Mouse (Mus musculus) liver, embryonic 13.5 days (tissue): ENCODE measurements around the gene Eci2. TPM values are rescaled to one million over a fixed set of nuclear protein-coding genes. Genes with fewer than 3 reads are reported as not detected.

Experiments
- ATAC-seq: fragments of 200-750 bp; cut with Nextera tagmentation; 2 replicates; pipeline ENCODE4 v1.8.0; 2017; ENCODE audit warnings: low read depth, mild to moderate bottlenecking, moderate number of reproducible peaks, moderate library complexity
- DNase-seq: peaks from one replicate; pipeline ENCODE4 v3.0.0; 2022
- H3K27ac ChIP-seq: fragments of 300-500 bp; sonication (generic); 2 replicates; pipeline ENCODE4 v1.5.1; 2015; ENCODE audit warnings: moderate library complexity, mild to moderate bottlenecking, inconsistent platforms
- H3K27me3 ChIP-seq: fragments of 300-500 bp; sonication (generic); 2 replicates; pipeline ENCODE4 v1.6.1; 2015; ENCODE audit warnings: mild to moderate bottlenecking, inconsistent platforms
- H3K36me3 ChIP-seq: fragments of 300-500 bp; sonication (generic); 2 replicates; pipeline ENCODE4 v1.6.1; 2015; ENCODE audit warnings: mild to moderate bottlenecking, inconsistent platforms
- H3K4me1 ChIP-seq: fragments of 300-500 bp; sonication (generic); replicated peaks from 2 replicates; pipeline ENCODE4 v1.6.1; 2015; ENCODE audit warnings: inconsistent platforms
- H3K4me2 ChIP-seq: fragments of 300-500 bp; sonication (generic); 2 replicates; pipeline ENCODE4 v1.6.1; 2015; ENCODE audit warnings: inconsistent platforms, mild to moderate bottlenecking, moderate library complexity
- H3K4me3 ChIP-seq: fragments of 300-500 bp; sonication (generic); replicated peaks from 2 replicates; pipeline ENCODE4 v1.5.1; 2015; ENCODE audit warnings: mild to moderate bottlenecking, inconsistent platforms
- H3K9ac ChIP-seq: fragments of 300-500 bp; sonication (generic); 2 replicates; pipeline ENCODE4 v1.6.1; 2015; ENCODE audit warnings: mild to moderate bottlenecking, inconsistent platforms
- H3K9me3 ChIP-seq: fragments of 300-500 bp; sonication (generic); replicated peaks from 2 replicates; pipeline ENCODE4 v1.6.1; 2016; ENCODE audit warnings: inconsistent platforms
- WGBS: fragments of 180-500 bp; shearing (Covaris S2); methylation state at CpG from one replicate; pipeline ENCODE4 v1.1.7; 2015; ENCODE audit not compliant: insufficient replicate concordance; 5-methylcytosine and 5-hydroxymethylcytosine counted together
- polyA plus RNA-seq: library from polyadenylated mRNA; unstranded; fragments of >200 nt; fragmentation: Nextera tagmentation; extraction: Ambion mirVana; gene quantifications from 2 replicates; pipeline ENCODE4 v1.2.1, GENCODE M21; 2015

The Eci2 gene
- polyA plus RNA-seq: 50.4 and 55.4 TPM in 2 replicates

- peak within 1 kb of the TSS; percentile 33; the same call in 1 of the 2 replicates for H3K4me2 ChIP-seq
- H3K27me3 ChIP-seq: no peaks in the 10 kb centered on the region
- DNase-seq (no peak), ATAC-seq (no peak)
- H3K9ac ChIP-seq: no peak within 1 kb of the TSS
- H3K4me1 ChIP-seq: no peaks in the 10 kb centered on the region
- no peaks in the 10 kb centered on the region for H3K9me3 ChIP-seq
- WGBS: 2% methylated on average over 6 of the region's 6 CpGs
- peak within 1 kb of the TSS; percentile 14; the same call in 1 of the 2 replicates for H3K4me3 ChIP-seq
- no peak within 1 kb of the TSS for H3K27ac ChIP-seq
- no peaks in the 10 kb centered on the region for H3K36me3 ChIP-seq
Measured at GRCm38 (mm10) chr13:35026879-35027278, at the start of gene Eci2. Eci2 (minus strand) TSS chr13:35027096.

GRCm38 (mm10) chr13:35074862-35075261, 48.0 kb upstream of the Eci2 start:
- 41% methylated on average over 1 of the region's 1 CpGs for WGBS
- Histone ChIP-seq H3K4me2 (no peak overlapping the region), H3K36me3 (no peaks in the 10 kb centered on the region), H3K4me1 (no peaks in the 10 kb centered on the region), H3K27me3 (no peaks in the 10 kb centered on the region), H3K9ac (no peak overlapping the region), H3K9me3 (no peaks in the 10 kb centered on the region), H3K27ac (no peak overlapping the region), H3K4me3 (no peak overlapping the region)
- DNase-seq: no peak
- ATAC-seq: no peak

- no peak for ATAC-seq
- Histone ChIP-seq H3K27me3 (no peaks in the 10 kb centered on the region), H3K4me2 (no peak overlapping the region), H3K4me1 (no peaks in the 10 kb centered on the region), H3K9ac (no peak overlapping the region), H3K36me3 (no peaks in the 10 kb centered on the region), H3K27ac (no peak overlapping the region), H3K4me3 (no peak overlapping the region), H3K9me3 (no peaks in the 10 kb centered on the region)
- WGBS: 66% methylated on average over 9 of the region's 9 CpGs
- DNase-seq: no peak
Measured at GRCm38 (mm10) chr13:35070485-35071472, 43.9 kb upstream of the Eci2 start.

GRCm38 (mm10) chr13:35067084-35067483, 40.2 kb upstream of the Eci2 start:
- Histone ChIP-seq H3K4me3 (no peak overlapping the region), H3K27ac (no peak overlapping the region), H3K4me1 (no peaks in the 10 kb centered on the region), H3K4me2 (no peak overlapping the region), H3K9me3 (no peaks in the 10 kb centered on the region), H3K9ac (no peak overlapping the region), H3K27me3 (no peaks in the 10 kb centered on the region), H3K36me3 (no peaks in the 10 kb centered on the region)
- 63% methylated on average over 2 of the region's 2 CpGs for WGBS
- DNase-seq: no peak
- no peak for ATAC-seq

GRCm38 (mm10) chr13:35066033-35066432, 39.1 kb upstream of the Eci2 start:
- no peak for ATAC-seq
- no peak overlapping the region for H3K27ac ChIP-seq
- WGBS: 53% methylated on average over 2 of the region's 2 CpGs

GRCm38 (mm10) chr13:35064381-35064780, 37.5 kb upstream of the Eci2 start:
- DNase-seq (no peak), ATAC-seq (no peak)
- H3K27me3 ChIP-seq: no peaks in the 10 kb centered on the region
- no peaks in the 10 kb centered on the region for H3K4me1 ChIP-seq
- no peak overlapping the region for H3K4me2 ChIP-seq
- whole genome bisulfite sequencing: 62% methylated on average over 4 of the region's 4 CpGs
- H3K27ac ChIP-seq: no peak overlapping the region
- no peaks in the 10 kb centered on the region for H3K36me3 ChIP-seq
- H3K9me3 ChIP-seq: no peaks in the 10 kb centered on the region
- H3K9ac ChIP-seq: no peak overlapping the region
- no peak overlapping the region for H3K4me3 ChIP-seq

More at GRCm38 (mm10) chr13:35066033-35066432, 39.1 kb upstream of the Eci2 start:
- no peaks in the 10 kb centered on the region for H3K27me3 ChIP-seq
- H3K9me3 ChIP-seq: no peaks in the 10 kb centered on the region
- H3K4me3 ChIP-seq: no peak overlapping the region
- H3K4me2 ChIP-seq: no peak overlapping the region
- no peaks in the 10 kb centered on the region for H3K36me3 ChIP-seq
- H3K4me1 ChIP-seq: no peaks in the 10 kb centered on the region
- DNase-seq: no peak
- H3K9ac ChIP-seq: no peak overlapping the region

- WGBS: 30% methylated on average over 5 of the region's 5 CpGs
- Histone ChIP-seq H3K9me3 (no peaks in the 10 kb centered on the region), H3K36me3 (no peaks in the 10 kb centered on the region), H3K4me3 (no peak overlapping the region), H3K4me1 (no peaks in the 10 kb centered on the region), H3K27ac (no peak overlapping the region), H3K27me3 (no peaks in the 10 kb centered on the region), H3K9ac (no peak overlapping the region), H3K4me2 (no peak overlapping the region)
- no peak for DNase-seq
- ATAC-seq: no peak
Measured at GRCm38 (mm10) chr13:35058145-35058544, 31.2 kb upstream of the Eci2 start.

GRCm38 (mm10) chr13:35036486-35036885, 9.6 kb upstream of the Eci2 start:
- H3K4me3 ChIP-seq: no peak overlapping the region
- no peaks in the 10 kb centered on the region for H3K4me1 ChIP-seq
- H3K4me2 ChIP-seq: no peak overlapping the region
- H3K9me3 ChIP-seq: no peaks in the 10 kb centered on the region
- H3K27ac ChIP-seq: no peak overlapping the region
- WGBS: 68% methylated on average over 5 of the region's 5 CpGs
- no peaks in the 10 kb centered on the region for H3K27me3 ChIP-seq
- no peak for DNase-seq
- ATAC-seq: no peak
- no peaks in the 10 kb centered on the region for H3K36me3 ChIP-seq
- no peak overlapping the region for H3K9ac ChIP-seq

GRCm38 (mm10) chr13:35035731-35036130, 8.8 kb upstream of the Eci2 start:
- Histone ChIP-seq H3K27me3 (no peaks in the 10 kb centered on the region), H3K9ac (no peak overlapping the region), H3K4me1 (no peaks in the 10 kb centered on the region), H3K4me2 (no peak overlapping the region), H3K4me3 (no peak overlapping the region), H3K27ac (no peak overlapping the region), H3K9me3 (no peaks in the 10 kb centered on the region), H3K36me3 (no peaks in the 10 kb centered on the region)
- ATAC-seq (no peak), DNase-seq (no peak)
- 61% methylated on average over 4 of the region's 4 CpGs for WGBS

GRCm38 (mm10) chr13:35033571-35033970, 6.7 kb upstream of the Eci2 start:
- H3K36me3 ChIP-seq: no peaks in the 10 kb centered on the region
- H3K27ac ChIP-seq: no peak overlapping the region
- no peak overlapping the region for H3K4me2 ChIP-seq
- no peaks in the 10 kb centered on the region for H3K27me3 ChIP-seq
- no peak overlapping the region for H3K4me3 ChIP-seq
- no peaks in the 10 kb centered on the region for H3K4me1 ChIP-seq
- no peak for DNase-seq
- WGBS: 60% methylated on average over 4 of the region's 4 CpGs
- no peak overlapping the region for H3K9ac ChIP-seq
- no peaks in the 10 kb centered on the region for H3K9me3 ChIP-seq
- ATAC-seq: no peak

- WGBS: 70% methylated on average over 4 of the region's 4 CpGs
- no peak overlapping the region for H3K4me3 ChIP-seq
- H3K36me3 ChIP-seq: no peaks in the 10 kb centered on the region
- no peak for DNase-seq
- H3K9ac ChIP-seq: no peak overlapping the region
- ATAC-seq: no peak
- no peak overlapping the region for H3K4me2 ChIP-seq
- no peak overlapping the region for H3K27ac ChIP-seq
- no peaks in the 10 kb centered on the region for H3K9me3 ChIP-seq
- no peaks in the 10 kb centered on the region for H3K27me3 ChIP-seq
- H3K4me1 ChIP-seq: no peaks in the 10 kb centered on the region
Measured at GRCm38 (mm10) chr13:35031684-35032082, 4.8 kb upstream of the Eci2 start.
